Mouse (Mus musculus): Measurements from ENCODE around the gene Prss44.

DNA sequence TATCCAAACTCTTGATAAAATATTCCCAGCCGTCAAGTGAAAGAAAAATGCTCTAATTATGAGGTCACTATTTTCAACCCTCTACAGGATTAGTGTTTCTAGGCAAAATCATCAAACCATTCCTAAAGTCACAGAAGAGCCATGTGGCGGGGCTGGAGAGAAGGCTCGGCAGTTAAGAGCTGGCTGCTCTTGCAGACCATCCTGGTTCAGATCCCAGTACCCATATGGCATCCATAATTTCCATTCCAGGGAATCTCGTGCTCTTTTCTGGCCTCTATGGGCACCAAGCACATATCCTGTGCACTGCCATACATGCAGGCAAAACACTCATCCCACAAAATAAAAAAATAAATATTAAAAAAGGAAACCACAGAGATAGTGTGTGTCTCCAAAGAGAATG is 11.6 kb downstream of the Prss44 start:
- no peak for TF ChIP-seq CTCF (conservative IDR thresholded peaks at IDR 0.05 in 1 of 2, IDR thresholded peaks at IDR 0.05 in 1 of 2; ENCODE audit: low read depth in 2 of 2, low read length in 2 of 2)
- TF ChIP-seq POLR2A (IDR thresholded peaks at IDR 0.05; ENCODE audit: low read depth, low read length), result no peak
